Mouse (Mus musculus) MEL (cell line): ENCODE data around the gene Btbd3. TPM values are rescaled to one million over a fixed set of nuclear protein-coding genes. Genes with fewer than 3 reads are reported as not detected.

Experiments used
- DNase-seq: peaks from one replicate; pipeline ENCODE4 v3.0.0; 2011; ENCODE audit warnings: low read depth, low spot score
- H3K27ac ChIP-seq: 2 replicates; pipeline ENCODE4 v1.5.1; 2012; ENCODE audit warnings: low read depth, mild to moderate bottlenecking, control low read depth, low read length, moderate library complexity; ENCODE audit not compliant: control insufficient read depth
- H3K27me3 ChIP-seq, 2 experiments: fragments of 150-350 bp in 1 of 2; sonication (generic) in 1 of 2; 2 replicates each; pipeline ENCODE4 v1.6.1; 2012; ENCODE audit warnings: low read length in 2 of 2, mild to moderate bottlenecking in 2 of 2, improper control_type of control experiment in 1 of 2, moderate library complexity in 1 of 2; ENCODE audit not compliant: insufficient read depth in 2 of 2, control insufficient read depth in 1 of 2
- H3K36me3 ChIP-seq, 2 experiments: 2 replicates each; pipeline ENCODE4 v1.6.1; 2012 to 2014; ENCODE audit warnings: low read length in 2 of 2, improper control_type of control experiment in 1 of 2, inconsistent platforms in 1 of 2, mild to moderate bottlenecking in 1 of 2; ENCODE audit not compliant: insufficient read depth in 2 of 2, control insufficient read depth in 1 of 2
- H3K4me1 ChIP-seq, 2 experiments: fragments of 150-350 bp in 1 of 2; sonication (generic) in 1 of 2; 2 replicates each; pipeline ENCODE4 v1.6.1; 2012; ENCODE audit warnings: low read length in 2 of 2, improper control_type of control experiment in 1 of 2, mild to moderate bottlenecking in 1 of 2; ENCODE audit not compliant: insufficient read depth in 2 of 2, control insufficient read depth in 1 of 2
- H3K4me3 ChIP-seq, 2 experiments: fragments of 150-350 bp in 1 of 2; sonication (generic) in 1 of 2; 2 replicates each; pipeline ENCODE4 v1.5.1; 2012; ENCODE audit warnings: low read depth in 2 of 2, low read length in 2 of 2, mild to moderate bottlenecking in 2 of 2, moderate library complexity in 2 of 2, control low read depth in 1 of 2, improper control_type of control experiment in 1 of 2; ENCODE audit not compliant: control insufficient read depth in 1 of 2, insufficient read depth in 1 of 2
- H3K79me2 ChIP-seq: 2 replicates; pipeline ENCODE4 v1.6.1; 2012; ENCODE audit warnings: mild to moderate bottlenecking, low read length, moderate library complexity; ENCODE audit not compliant: control insufficient read depth, poor library complexity, insufficient read depth
- H3K9ac ChIP-seq: 2 replicates; pipeline ENCODE4 v1.6.1; 2012; ENCODE audit warnings: low read depth, mild to moderate bottlenecking, control low read depth, low read length, moderate library complexity; ENCODE audit not compliant: control insufficient read depth, poor library complexity, severe bottlenecking
- H3K9me3 ChIP-seq: fragments of 150-350 bp; sonication (generic); replicated peaks from 2 replicates; pipeline ENCODE4 v1.6.1; 2012; ENCODE audit warnings: mild to moderate bottlenecking, low read length, improper control_type of control experiment, moderate library complexity; ENCODE audit not compliant: insufficient read depth
- BHLHE40 ChIP-seq: IDR thresholded peaks from 2 replicates; pipeline ENCODE4 v1.6.1; 2012; ENCODE audit warnings: low read depth, mild to moderate bottlenecking, inconsistent platforms, low read length, improper control_type of control experiment, borderline replicate concordance
- CHD1 ChIP-seq: IDR thresholded peaks from 2 replicates; pipeline ENCODE4 v1.6.1; 2012; ENCODE audit warnings: low read depth, mild to moderate bottlenecking, inconsistent platforms, low read length, improper control_type of control experiment
- CHD2 ChIP-seq: IDR thresholded peaks from 2 replicates; pipeline ENCODE4 v1.6.1; 2011; ENCODE audit warnings: low read length, improper control_type of control experiment
- CTCF ChIP-seq, 3 experiments: IDR thresholded peaks in 2 of 3; conservative IDR thresholded peaks in 1 of 3; 2 replicates each; pipeline ENCODE4 v1.5.1; 2011 to 2012; ENCODE audit warnings: low read length in 3 of 3, low read depth in 2 of 3, mild to moderate bottlenecking in 2 of 3, improper control_type of control experiment in 1 of 3, inconsistent platforms in 1 of 3, mixed read lengths in 1 of 3, moderate library complexity in 1 of 3; ENCODE audit not compliant: control insufficient read depth in 1 of 3, insufficient read depth in 1 of 3, poor library complexity in 1 of 3, severe bottlenecking in 1 of 3
- E2F4 ChIP-seq: IDR thresholded peaks from 2 replicates; pipeline ENCODE4 v1.6.1; 2011; ENCODE audit warnings: low read depth, low read length, improper control_type of control experiment, borderline replicate concordance
- ELF1 ChIP-seq: IDR thresholded peaks from 2 replicates; pipeline ENCODE4 v1.6.1; 2014; ENCODE audit warnings: low read depth, mild to moderate bottlenecking, inconsistent platforms, low read length, improper control_type of control experiment, moderate library complexity
- EP300 ChIP-seq, 2 experiments: IDR thresholded peaks; 2 replicates each; pipeline ENCODE4 v1.6.1; 2011; ENCODE audit warnings: improper control_type of control experiment in 2 of 2, low read length in 2 of 2, low read depth in 1 of 2, mild to moderate bottlenecking in 1 of 2
- ETS1 ChIP-seq: IDR thresholded peaks from 2 replicates; pipeline ENCODE4 v1.6.1; 2012; ENCODE audit warnings: low read depth, mild to moderate bottlenecking, inconsistent platforms, low read length, improper control_type of control experiment, moderate library complexity
- GABPA ChIP-seq: IDR thresholded peaks from 2 replicates; pipeline ENCODE4 v1.6.1; 2012; ENCODE audit warnings: low read depth, mild to moderate bottlenecking, inconsistent platforms, low read length, improper control_type of control experiment, moderate library complexity
- GATA1 ChIP-seq: IDR thresholded peaks from 2 replicates; pipeline ENCODE4 v1.6.1; 2011; ENCODE audit warnings: low read depth, low read length, improper control_type of control experiment
- KAT2A ChIP-seq: conservative IDR thresholded peaks from 2 replicates; pipeline ENCODE4 v1.6.1; 2012; ENCODE audit warnings: low read depth, low read length, improper control_type of control experiment, inconsistent platforms
- MAFK ChIP-seq: IDR thresholded peaks from 2 replicates; pipeline ENCODE4 v1.6.1; 2011; ENCODE audit warnings: low read depth, mild to moderate bottlenecking, low read length, improper control_type of control experiment, borderline replicate concordance
- MAX ChIP-seq: IDR thresholded peaks from 2 replicates; pipeline ENCODE4 v1.6.1; 2011; ENCODE audit warnings: low read length, improper control_type of control experiment
- MYB ChIP-seq: IDR thresholded peaks from 2 replicates; pipeline ENCODE4 v1.6.1; 2011; ENCODE audit warnings: mild to moderate bottlenecking, low read depth, low read length, improper control_type of control experiment
- MYC ChIP-seq: IDR thresholded peaks from 2 replicates; pipeline ENCODE4 v1.6.1; 2011; ENCODE audit warnings: low read depth, mild to moderate bottlenecking, low read length, improper control_type of control experiment, moderate library complexity
- NELFE ChIP-seq: IDR thresholded peaks from 2 replicates; pipeline ENCODE4 v1.6.1; 2011; ENCODE audit warnings: low read depth, low read length, improper control_type of control experiment
- POLR2A ChIP-seq, 2 experiments: IDR thresholded peaks; 2 replicates each; pipeline ENCODE4 v1.6.1; 2011 to 2012; ENCODE audit warnings: low read length in 2 of 2, mild to moderate bottlenecking in 2 of 2, control low read depth in 1 of 2, improper control_type of control experiment in 1 of 2, low read depth in 1 of 2, moderate library complexity in 1 of 2; ENCODE audit not compliant: control insufficient read depth in 1 of 2, insufficient read depth in 1 of 2, poor library complexity in 1 of 2
- POLR2AphosphoS2 ChIP-seq: IDR thresholded peaks from 2 replicates; pipeline ENCODE4 v1.6.1; 2011; ENCODE audit warnings: low read length, improper control_type of control experiment
- RCOR1 ChIP-seq: IDR thresholded peaks from 2 replicates; pipeline ENCODE4 v1.6.1; 2012; ENCODE audit warnings: low read depth, mild to moderate bottlenecking, inconsistent platforms, low read length, improper control_type of control experiment
- SIN3A ChIP-seq: IDR thresholded peaks from 2 replicates; pipeline ENCODE4 v1.6.1; 2012; ENCODE audit warnings: low read length, improper control_type of control experiment, inconsistent platforms
- TBP ChIP-seq: IDR thresholded peaks from 2 replicates; pipeline ENCODE4 v1.8.0; 2011; ENCODE audit warnings: low read depth, low read length, improper control_type of control experiment
- UBTF ChIP-seq: IDR thresholded peaks from 2 replicates; pipeline ENCODE4 v1.6.1; 2012; ENCODE audit warnings: low read depth, mild to moderate bottlenecking, inconsistent platforms, low read length, improper control_type of control experiment, moderate library complexity, borderline replicate concordance; ENCODE audit not compliant: insufficient read depth
- USF2 ChIP-seq, 2 experiments: IDR thresholded peaks; 2 replicates each; pipeline ENCODE4 v1.6.1; 2011 to 2012; ENCODE audit warnings: improper control_type of control experiment in 2 of 2, low read length in 2 of 2, borderline replicate concordance in 1 of 2, inconsistent platforms in 1 of 2, low read depth in 1 of 2, mild to moderate bottlenecking in 1 of 2; ENCODE audit not compliant: insufficient read depth in 1 of 2
- ZKSCAN1 ChIP-seq: IDR thresholded peaks from 2 replicates; pipeline ENCODE4 v1.6.1; 2012; ENCODE audit warnings: low read depth, mild to moderate bottlenecking, inconsistent platforms, low read length, improper control_type of control experiment, moderate library complexity
- ZNF384 ChIP-seq: IDR thresholded peaks from 2 replicates; pipeline ENCODE4 v1.6.1; 2012; ENCODE audit warnings: low read depth, mild to moderate bottlenecking, inconsistent platforms, low read length, improper control_type of control experiment
- polyA plus RNA-seq, 2 experiments: library from polyadenylated mRNA; stranded (reverse) in 1 of 2; unstranded in 1 of 2; fragments of >175 nt in 1 of 2; fragments of >200 nt in 1 of 2; gene quantifications; 2 replicates each; pipeline versions ENCODE4 v1.2.1 to v1.2.4; 2012; ENCODE audit warnings: low replicate concordance in 2 of 2, low read depth in 1 of 2; ENCODE audit not compliant: insufficient read length in 2 of 2, insufficient read depth in 1 of 2, missing spikeins in 1 of 2
- total RNA-seq: library from RNA; depleted of rRNA; stranded (reverse); fragments of 300-350 nt; gene quantifications from 2 replicates; pipeline ENCODE4 v1.2.3, GENCODE M21; 2012

Btbd3 gene
- total and polyA plus RNA-seq, 3 experiments, result not detected

GRCm38 (mm10) chr2:138515531-138515930 is 259.2 kb downstream of the Btbd3 start:
- no peaks in the 10 kb centered on the region for H3K4me1 ChIP-seq
- no peak overlapping the region for H3K27ac ChIP-seq
- no peaks in the 10 kb centered on the region for H3K9me3 ChIP-seq
- no peaks in the 10 kb centered on the region for H3K27me3 ChIP-seq
- TF ChIP-seq UBTF (no peak), KAT2A (no peak), MAFK (no peak), SIN3A (no peak), ZKSCAN1 (no peak), CHD2 (no peak), ETS1 (no peak), ELF1 (no peak), CHD1 (no peak), TBP (no peak), USF2 (IDR thresholded peaks at IDR 0.05; ENCODE audit: borderline replicate concordance in 1 of 2, insufficient read depth in 1 of 2, low read depth in 1 of 2, low read length in 2 of 2) (no peak), CTCF (IDR thresholded peaks at IDR 0.05 in 2 of 3, conservative IDR thresholded peaks at IDR 0.05 in 1 of 3; ENCODE audit: control insufficient read depth in 1 of 3, insufficient read depth in 1 of 3, low read depth in 2 of 3, low read length in 3 of 3, poor library complexity in 1 of 3, severe bottlenecking in 1 of 3) (no peak), GABPA (no peak)
- DNase-seq, result no peak
- H3K79me2 ChIP-seq, result no peaks in the 10 kb centered on the region
- no peak overlapping the region for H3K9ac ChIP-seq
- H3K4me3 ChIP-seq, result no peak overlapping the region
- no peaks in the 10 kb centered on the region for H3K36me3 ChIP-seq

GRCm38 (mm10) chr2:138528461-138528860 is 272.1 kb downstream of the Btbd3 start:
- Histone ChIP-seq H3K36me3 (no peaks in the 10 kb centered on the region), H3K27me3 (no peaks in the 10 kb centered on the region), H3K9ac (no peak overlapping the region), H3K4me1 (no peaks in the 10 kb centered on the region), H3K27ac (no peak overlapping the region), H3K79me2 (no peaks in the 10 kb centered on the region), H3K4me3 (no peak overlapping the region), H3K9me3 (no peaks in the 10 kb centered on the region)
- no peak for TF ChIP-seq POLR2A (IDR thresholded peaks at IDR 0.05; ENCODE audit: control insufficient read depth in 1 of 2, insufficient read depth in 1 of 2, low read depth in 1 of 2, low read length in 2 of 2, poor library complexity in 1 of 2)
- TF ChIP-seq BHLHE40, result no peak
- no peak for TF ChIP-seq ZKSCAN1
- no peak for TF ChIP-seq GATA1
- no peak for TF ChIP-seq ETS1
- TF ChIP-seq NELFE, result no peak
- no peak for TF ChIP-seq ZNF384
- no peak for TF ChIP-seq E2F4
- no peak for TF ChIP-seq USF2 (IDR thresholded peaks at IDR 0.05; ENCODE audit: borderline replicate concordance in 1 of 2, insufficient read depth in 1 of 2, low read depth in 1 of 2, low read length in 2 of 2)
- no peak for TF ChIP-seq MAX
- TF ChIP-seq MYC, result no peak
- no peak for TF ChIP-seq GABPA
- no peak for TF ChIP-seq EP300 (IDR thresholded peaks at IDR 0.05; ENCODE audit: low read depth in 1 of 2, low read length in 2 of 2)
- no peak for TF ChIP-seq CTCF (IDR thresholded peaks at IDR 0.05 in 2 of 3, conservative IDR thresholded peaks at IDR 0.05 in 1 of 3; ENCODE audit: control insufficient read depth in 1 of 3, insufficient read depth in 1 of 3, low read depth in 2 of 3, low read length in 3 of 3, poor library complexity in 1 of 3, severe bottlenecking in 1 of 3)
- no peak for TF ChIP-seq MYB
- no peak for TF ChIP-seq CHD2
- TF ChIP-seq RCOR1, result no peak
- TF ChIP-seq POLR2AphosphoS2, result no peak
- no peak for DNase-seq
